Mouse (Mus musculus) heart, postnatal 36 days (tissue): ENCODE measurements at regions not wholly inside any gene's neighbourhood (a gene's known extent, or its start where the extent isn't known, plus 50 kb on each side); places are given as distances from the start of the nearest gene placed in this dataset.
"Not testable (repeated sequence)": the region's sequence is repeated elsewhere in the genome, so short reads cannot be mapped to it uniquely, and the experiment has no call there.

ENCODE experiments used
- DNase-seq, 2 experiments: peaks; one replicate each; pipeline ENCODE4 v3.0.0; 2021 to 2022
- intact Hi-C: fragments of 180-260 bp; cut with DNase I; formaldehyde crosslinking; loops from one replicate; pipeline ENCODE4 v1.15.1; 2025

- intact Hi-C loops = loop anchor here (5.0 kb wide), 1 partner anchor 224 kb away; the partner anchor contains the start of gene Sesn3
- DNase-seq = no peak
Observed at GRCm38 (mm10) chr9:14053704-14054103, 221.2 kb upstream of the Sesn3 start.

- DNase-seq = no peak
- intact Hi-C loops = loop anchor here (5.0 kb wide), 1 partner anchor 91 kb away; no protein-coding TSS in a partner anchor
Observed at GRCm38 (mm10) chr9:14056410-14057172, 218.3 kb upstream of the Sesn3 start.

GRCm38 (mm10) chr9:14058592-14059227 is 216.2 kb upstream of the Sesn3 start:
- DNase-seq = no peak
- intact Hi-C loops = loop anchor here (5.0 kb wide), 1 partner anchor 89 kb away; no protein-coding TSS in a partner anchor

GRCm38 (mm10) chr9:14059228-14059779 is 215.6 kb upstream of the Sesn3 start:
- intact Hi-C loops = loop anchor here (5.0 kb wide), 1 partner anchor 88 kb away; no protein-coding TSS in a partner anchor
- no peak for DNase-seq

GRCm38 (mm10) chr9:14060257-14060656 is 214.6 kb upstream of the Sesn3 start:
- intact Hi-C loops = no loop called here
- DNase-seq = no peak

- DNase-seq = no peak
- intact Hi-C loops = no loop called here
Observed at GRCm38 (mm10) chr9:14061389-14061788, 213.5 kb upstream of the Sesn3 start.

- DNase-seq = no peak
- intact Hi-C loops = no loop called here
Observed at GRCm38 (mm10) chr9:14061840-14062239, 213.0 kb upstream of the Sesn3 start.

- intact Hi-C loops = no loop called here
- DNase-seq = no peak
Observed at GRCm38 (mm10) chr9:14062706-14063105, 212.2 kb upstream of the Sesn3 start.

GRCm38 (mm10) chr9:14066741-14067140 is 208.1 kb upstream of the Sesn3 start:
- intact Hi-C loops, DNase-seq: not testable (repeated sequence)

- intact Hi-C loops = no loop called here
- DNase-seq = no peak
Observed at GRCm38 (mm10) chr9:14069076-14069475, 205.8 kb upstream of the Sesn3 start.

GRCm38 (mm10) chr9:14069770-14070169 is 205.1 kb upstream of the Sesn3 start:
- intact Hi-C loops = no loop called here
- no peak for DNase-seq

- DNase-seq = no peak
- intact Hi-C loops = no loop called here
Observed at GRCm38 (mm10) chr9:14071728-14072127, 203.1 kb upstream of the Sesn3 start.

- DNase-seq = no peak
- intact Hi-C loops = no loop called here
Observed at GRCm38 (mm10) chr9:14072950-14073349, 201.9 kb upstream of the Sesn3 start.

GRCm38 (mm10) chr9:14074273-14074672 is 200.6 kb upstream of the Sesn3 start:
- intact Hi-C loops = no loop called here
- no peak for DNase-seq

GRCm38 (mm10) chr9:14074866-14075265 is 200.0 kb upstream of the Sesn3 start:
- DNase-seq, intact Hi-C loops: not testable (repeated sequence)

GRCm38 (mm10) chr9:14075452-14075851 is 199.4 kb upstream of the Sesn3 start:
- DNase-seq = peak; percentile 62 to 63
- intact Hi-C loops = no loop called here

GRCm38 (mm10) chr9:14075868-14076267 is 199.0 kb upstream of the Sesn3 start:
- DNase-seq = no peak
- intact Hi-C loops = no loop called here

GRCm38 (mm10) chr9:14076728-14077127 is 198.1 kb upstream of the Sesn3 start:
- no peak for DNase-seq
- intact Hi-C loops = no loop called here

GRCm38 (mm10) chr9:14081138-14081537 is 193.7 kb upstream of the Sesn3 start:
- intact Hi-C loops = no loop called here
- DNase-seq = no peak

- intact Hi-C loops = no loop called here
- DNase-seq = no peak
Observed at GRCm38 (mm10) chr9:14086201-14086600, 188.7 kb upstream of the Sesn3 start.

- intact Hi-C loops = no loop called here
- no peak for DNase-seq
Observed at GRCm38 (mm10) chr9:14086611-14087010, 188.3 kb upstream of the Sesn3 start.

- DNase-seq = no peak
- intact Hi-C loops = no loop called here
Observed at GRCm38 (mm10) chr9:14087874-14088273, 187.0 kb upstream of the Sesn3 start.
